Mouse (Mus musculus) hindbrain, embryonic 11.5 days (tissue): Measurements from ENCODE around the gene Olfr781. TPM values are rescaled to one million over a fixed set of nuclear protein-coding genes. Genes with fewer than 3 reads are reported as not detected.

Experiments
- polyA plus RNA-seq: library from polyadenylated mRNA; unstranded; fragments of >200 nt; fragmentation: Nextera tagmentation; extraction: Ambion mirVana; gene quantifications from 2 replicates; pipeline ENCODE4 v1.2.1, GENCODE M21; 2014

Gene Olfr781
- polyA plus RNA-seq, 1 experiment from 2014 or later, result not detected

Other genes starting within 250 kb of the Olfr781 start
- gene Olfr767, start 245.9 kb upstream of the Olfr781 start, polyA plus RNA-seq, result not detected in 2 replicates
- not detected in 2 replicates for gene Olfr768, start 229.5 kb upstream of the Olfr781 start, polyA plus RNA-seq
- not detected in 2 replicates for gene Olfr769, start 211.0 kb upstream of the Olfr781 start, polyA plus RNA-seq
- not detected in 2 replicates for gene Olfr770, start 189.9 kb upstream of the Olfr781 start, polyA plus RNA-seq
- not detected in 2 replicates for gene Olfr771, start 164.1 kb upstream of the Olfr781 start, polyA plus RNA-seq
- gene Olfr772, start 150.9 kb upstream of the Olfr781 start, polyA plus RNA-seq, result not detected in 2 replicates
- gene Olfr773, start 141.4 kb upstream of the Olfr781 start, polyA plus RNA-seq, result not detected in 2 replicates
- gene Olfr774, start 92.7 kb upstream of the Olfr781 start, polyA plus RNA-seq, result not detected in 2 replicates
- not detected in 2 replicates for gene Olfr775, start 80.4 kb upstream of the Olfr781 start, polyA plus RNA-seq
- not detected in 2 replicates for gene Olfr776, start 69.7 kb upstream of the Olfr781 start, polyA plus RNA-seq
- gene Olfr777, start 57.4 kb upstream of the Olfr781 start, polyA plus RNA-seq, result not detected in 2 replicates
- gene Olfr780, start 10.7 kb upstream of the Olfr781 start, polyA plus RNA-seq, result not detected in 2 replicates
- gene Olfr782, start 20.0 kb downstream of the Olfr781 start, polyA plus RNA-seq, result not detected in 2 replicates
- 0.04 TPM in 1 of 2 replicates, not detected in the other for gene Olfr784, start 55.2 kb downstream of the Olfr781 start, polyA plus RNA-seq
- not detected in 2 replicates for gene Olfr785, start 76.6 kb downstream of the Olfr781 start, polyA plus RNA-seq
- gene Olfr786, start 98.5 kb downstream of the Olfr781 start, polyA plus RNA-seq, result not detected in 2 replicates
- gene Olfr787, start 133.0 kb downstream of the Olfr781 start, polyA plus RNA-seq, result not detected in 2 replicates
- not detected in 2 replicates for gene Olfr788, start 142.1 kb downstream of the Olfr781 start, polyA plus RNA-seq
- gene Olfr789, start 155.9 kb downstream of the Olfr781 start, polyA plus RNA-seq, result not detected in 2 replicates
- gene Olfr790, start 169.6 kb downstream of the Olfr781 start, polyA plus RNA-seq, result not detected in 2 replicates
- not detected in 2 replicates for gene Olfr791, start 192.9 kb downstream of the Olfr781 start, polyA plus RNA-seq
- gene Olfr792, start 210.3 kb downstream of the Olfr781 start, polyA plus RNA-seq, result not detected in 2 replicates
- gene Olfr794, start 238.8 kb downstream of the Olfr781 start, polyA plus RNA-seq, result not detected in 2 replicates